22 mouse cellular contexts compared by ENCODE assay signal in genomic region chr9:65382751-65383097, GRCm38 (mm10). TPM values are rescaled to one million over a fixed set of nuclear protein-coding genes. Genes with fewer than 3 reads are reported as not detected.
A peak's percentile ranks its signal among the peaks of the same experiment; 100 is the strongest.
DNase-seq lines count a peak whose midpoint lies in the region; ATAC-seq and TF ChIP-seq lines count a peak whose summit lies in the region.
"Had no signal": no experiment of that assay in that cellular context is flagged by ENCODE, and none has a peak within 500 bp of the region (broad histone marks: within the 10 kb centered on the region; RNA-seq: fewer than 3 reads in every experiment).

No protein-coding gene starts in this region.

- H3K9ac ChIP-seq in heart, adult 2 months (ENCODE audit: low read depth, low read length), result no peak overlapping the region
- no peak overlapping the region for H3K9ac ChIP-seq in lung, embryonic 15.5 days
- H3K9ac ChIP-seq: heart, embryonic 15.5 days; limb, embryonic 15.5 days; liver, embryonic 15.5 days had no signal

- WGBS in heart, adult 2 months, result 57% methylated on average over 3 of the region's 3 CpGs
- 42% methylated on average over 3 of the region's 3 CpGs for WGBS in lung, embryonic 15.5 days

- TF ChIP-seq CTCF in heart, adult 2 months (IDR thresholded peaks at IDR 0.05), result no peak

- H3K9me3 ChIP-seq in lung, embryonic 15.5 days, result no peaks in the 10 kb centered on the region
- H3K9me3 ChIP-seq: heart, embryonic 15.5 days; hindbrain, embryonic 10.5 days; limb, embryonic 15.5 days; liver, embryonic 15.5 days had no signal

- peak; percentile 46 for DNase-seq in adrenal gland, postnatal 10 days
- no peak for DNase-seq in adrenal gland, adult 18-20 months (ENCODE audit: low spot score in 2 of 2)
- DNase-seq in heart, adult 2 months, result no peak
- DNase-seq in heart, postnatal 4 days, result no peak
- DNase-seq in lung, postnatal 10 days, result no peak
- peak; percentile 17 for DNase-seq in lung, postnatal 36 days
- DNase-seq in layer of hippocampus, postnatal 10 days (ENCODE audit: low spot score in 2 of 2), result no peak
- DNase-seq: kidney, postnatal 14 days had no signal

- TF ChIP-seq EP300 in heart, adult 2 months (IDR thresholded peaks at IDR 0.05; ENCODE audit: insufficient read depth, low read depth, low read length), result no peak

- intact Hi-C loops in heart, adult 2 months (cut with DNase I), result no loop called here

- no peak overlapping the region for H3K4me2 ChIP-seq in lung, embryonic 15.5 days
- H3K4me2 ChIP-seq: heart, embryonic 15.5 days; limb, embryonic 15.5 days; liver, embryonic 15.5 days had no signal

- H3K4me1 ChIP-seq in heart, adult 2 months (ENCODE audit: control insufficient read depth, insufficient read depth, low read length), result peaks cover 6% of the 10 kb centered on the region
- H3K4me1 ChIP-seq in lung, embryonic 15.5 days, result peaks cover 65% of the 10 kb centered on the region
- H3K4me1 ChIP-seq: limb, embryonic 15.5 days; liver, embryonic 15.5 days had no signal

- no peak for TF ChIP-seq POLR2A in heart, adult 2 months (IDR thresholded peaks at IDR 0.05; ENCODE audit: insufficient read depth, low read depth, low read length)

- no peak overlapping the region for H3K4me3 ChIP-seq in heart, adult 2 months
- no peak overlapping the region for H3K4me3 ChIP-seq in lung, embryonic 15.5 days
- H3K4me3 ChIP-seq: heart, embryonic 15.5 days; hindbrain, embryonic 10.5 days; layer of hippocampus, adult 2 months; limb, embryonic 15.5 days; liver, embryonic 15.5 days had no signal

- no peak for ATAC-seq in lung, embryonic 15.5 days (ENCODE audit: borderline replicate concordance, extremely low read depth, low FRiP score, low TSS enrichment)
- ATAC-seq: hindbrain, postnatal 0 days; intestine, postnatal 0 days had no signal

- no peaks in the 10 kb centered on the region for H3K79me2 ChIP-seq in heart, adult 2 months (replicated peaks; ENCODE audit: control insufficient read depth, insufficient read depth, low read length)

- peak overlapping the region; percentile 41 for H3K27ac ChIP-seq in heart, adult 2 months
- H3K27ac ChIP-seq in lung, embryonic 15.5 days, result peak overlapping the region; percentile 86; the same call in 1 of the 2 replicates
- H3K27ac ChIP-seq: heart, embryonic 15.5 days; hindbrain, embryonic 10.5 days; hindbrain, postnatal 0 days; layer of hippocampus, adult 2 months; limb, embryonic 15.5 days; liver, embryonic 15.5 days had no signal

- H3K36me3 ChIP-seq in heart, adult 2 months (ENCODE audit: control insufficient read depth, insufficient read depth, low read length), result no peaks in the 10 kb centered on the region
- no peaks in the 10 kb centered on the region for H3K36me3 ChIP-seq in lung, embryonic 15.5 days
- H3K36me3 ChIP-seq: heart, embryonic 15.5 days; liver, embryonic 15.5 days had no signal

- H3K27me3 ChIP-seq in heart, adult 2 months (ENCODE audit: control insufficient read depth, insufficient read depth, low read length), result no peaks in the 10 kb centered on the region
- H3K27me3 ChIP-seq in lung, embryonic 15.5 days, result no peaks in the 10 kb centered on the region
- H3K27me3 ChIP-seq: heart, embryonic 15.5 days; limb, embryonic 15.5 days had no signal

RNA-seq across cellular contexts. Expression of gene Kbtbd13, which starts 8.7 kb away (rescaled TPM):
- 1 to 10 TPM in 1 of 2 experiments, under 1 TPM in 1; 0.84 to 3.9 TPM for total RNA-seq in adrenal gland, postnatal 10 days (2021)
- total RNA-seq in adrenal gland, adult 18-20 months (2021), result under 1 TPM; 0.17 to 0.26 TPM
- 1 to 10 TPM; 2.1 to 2.6 TPM for total RNA-seq in heart, adult 2 months (2021)
- 2.4 and 4.0 TPM in 2 replicates for polyA plus RNA-seq in heart, adult 2 months (2012; rRNA removed)
- 1 to 10 TPM; 1.1 to 1.2 TPM for total RNA-seq in heart, postnatal 4 days (2021)
- polyA plus RNA-seq in lung, embryonic 15.5 days (2015; fragmentation: Nextera tagmentation; extraction: Ambion mirVana), result 5.0 and 5.5 TPM in 2 replicates
- total RNA-seq in layer of hippocampus, postnatal 10 days (2021), result under 1 TPM; 0.13 to 0.43 TPM

RNA-seq across cellular contexts. Expression of gene Rasl12, which starts 15.6 kb away (rescaled TPM):
- total RNA-seq in adrenal gland, postnatal 10 days (2021), result 10 to 100 TPM; 32.3 to 76.7 TPM
- total RNA-seq in adrenal gland, adult 18-20 months (2021), result 10 to 100 TPM in 1 of 2 experiments, 1 to 10 TPM in 1; 5.7 to 31.8 TPM
- 1 to 10 TPM; 7.2 to 8.3 TPM for total RNA-seq in heart, adult 2 months (2021)
- polyA plus RNA-seq in heart, adult 2 months (2012; rRNA removed), result 19.8 and 20.5 TPM in 2 replicates
- 10 to 100 TPM in 1 of 2 experiments, 1 to 10 TPM in 1; 10.0 to 10.7 TPM for total RNA-seq in heart, postnatal 4 days (2021)
- polyA plus RNA-seq in lung, embryonic 15.5 days (2015; fragmentation: Nextera tagmentation; extraction: Ambion mirVana), result 49.9 and 52.6 TPM in 2 replicates
- 1 to 10 TPM; 4.1 to 5.3 TPM for total RNA-seq in layer of hippocampus, postnatal 10 days (2021)

RNA-seq across cellular contexts. Expression of gene Ubap1l, which starts 21.9 kb away (rescaled TPM):
- total RNA-seq in adrenal gland, postnatal 10 days (2021), result under 1 TPM in 1 of 2 experiments, not detected in 1; 0.45 TPM
- total RNA-seq in adrenal gland, adult 18-20 months (2021), result under 1 TPM; 0.45 to 0.86 TPM
- under 1 TPM in 1 of 2 experiments, not detected in 1; 0.18 TPM for total RNA-seq in heart, adult 2 months (2021)
- polyA plus RNA-seq in heart, adult 2 months (2012; rRNA removed), result 0.15 and 0.18 TPM in 2 replicates
- under 1 TPM in 1 of 2 experiments, not detected in 1; 0.36 TPM for total RNA-seq in heart, postnatal 4 days (2021)
- polyA plus RNA-seq in lung, embryonic 15.5 days (2015; fragmentation: Nextera tagmentation; extraction: Ambion mirVana), result 0.14 TPM in 1 of 2 replicates, not detected in the other
- total RNA-seq in layer of hippocampus, postnatal 10 days (2021), result 1 to 10 TPM; 4.6 to 5.3 TPM

RNA-seq across cellular contexts. Expression of gene Pdcd7, which starts 36.8 kb away (rescaled TPM):
- 10 to 100 TPM; 13.6 to 17.1 TPM for total RNA-seq in adrenal gland, postnatal 10 days (2021)
- total RNA-seq in adrenal gland, adult 18-20 months (2021), result 10 to 100 TPM; 18.0 to 18.6 TPM
- 10 to 100 TPM; 13.6 to 13.9 TPM for total RNA-seq in heart, adult 2 months (2021)
- polyA plus RNA-seq in heart, adult 2 months (2012; rRNA removed), result 6.6 and 9.7 TPM in 2 replicates
- 10 to 100 TPM; 12.1 to 13.2 TPM for total RNA-seq in heart, postnatal 4 days (2021)
- 9.3 and 10.6 TPM in 2 replicates for polyA plus RNA-seq in lung, embryonic 15.5 days (2015; fragmentation: Nextera tagmentation; extraction: Ambion mirVana)
- 10 to 100 TPM; 23.2 to 25.4 TPM for total RNA-seq in layer of hippocampus, postnatal 10 days (2021)

RNA-seq across cellular contexts. Expression of gene Slc51b, which starts 40.0 kb away (rescaled TPM):
- total RNA-seq in adrenal gland, postnatal 10 days (2021), result under 1 TPM; 0.45 to 0.78 TPM
- total RNA-seq in adrenal gland, adult 18-20 months (2021), result not detected
- not detected for total RNA-seq in heart, adult 2 months (2021)
- not detected in 2 replicates for polyA plus RNA-seq in heart, adult 2 months (2012; rRNA removed)
- total RNA-seq in heart, postnatal 4 days (2021), result not detected
- not detected in 2 replicates for polyA plus RNA-seq in lung, embryonic 15.5 days (2015; fragmentation: Nextera tagmentation; extraction: Ambion mirVana)
- not detected for total RNA-seq in layer of hippocampus, postnatal 10 days (2021)
- total RNA-seq: gastrocnemius, postnatal 14 days; hindbrain, postnatal 0 days; layer of hippocampus, adult 2 months; left cerebral cortex, adult 18-20 months; left cerebral cortex, postnatal 36 days; midbrain, postnatal 0 days had no signal
- polyA plus RNA-seq: forebrain, embryonic 11.5 days; frontal cortex, adult 2 months; heart, embryonic 15.5 days; hindbrain, embryonic 10.5 days; hindbrain, postnatal 0 days; limb, embryonic 15.5 days; liver, embryonic 15.5 days; midbrain, postnatal 0 days had no signal

Comparison
In these comparisons a context has a peak if more than half of its experiments do, and no peak if none do; other contexts are left out.
1. DNase-seq: peak in adrenal gland, postnatal 10 days (single experiment) and lung, postnatal 36 days (single experiment); none in adrenal gland, adult 18-20 months (0 of 2), heart, adult 2 months (0 of 2), heart, postnatal 4 days (single experiment), lung, postnatal 10 days (single experiment) and layer of hippocampus, postnatal 10 days (0 of 2).